Mouse (Mus musculus) layer of hippocampus, postnatal 36 days (tissue): Measurements from ENCODE around the gene Olfr1023. TPM values are rescaled to one million over a fixed set of nuclear protein-coding genes. Genes with fewer than 3 reads are reported as not detected.

Experiments used
- DNase-seq, 2 experiments: peaks; one replicate each; pipeline ENCODE4 v3.0.0; 2022
- total RNA-seq, 2 experiments: library from RNA; stranded (reverse); gene quantifications; 2 replicates each; pipeline ENCODE4 v1.2.3; 2021

Gene Olfr1023
- not detected for total RNA-seq

DNA sequence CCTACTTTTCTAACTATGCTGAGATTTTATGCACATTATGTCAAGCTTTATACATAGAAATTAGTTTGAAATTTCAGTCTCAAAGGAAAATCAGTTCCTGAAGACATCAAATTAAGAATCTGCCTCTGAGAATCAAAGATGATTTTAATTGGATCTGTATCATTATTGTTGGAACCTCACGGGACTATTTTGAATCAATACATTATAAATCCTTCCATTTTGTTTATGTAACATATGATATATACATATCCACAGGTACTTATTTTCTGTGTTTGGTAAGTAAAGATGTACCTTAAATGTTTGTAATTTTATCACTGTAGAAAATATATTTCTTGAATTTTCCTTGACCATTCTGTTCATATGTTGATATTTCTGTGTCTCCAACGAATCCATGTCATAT is at the start of gene Olfr1023:
Gene Olfr1023 (plus strand): TSS at position 301 of the 400 bp plus-strand sequence.
- DNase-seq = no peak

DNA sequence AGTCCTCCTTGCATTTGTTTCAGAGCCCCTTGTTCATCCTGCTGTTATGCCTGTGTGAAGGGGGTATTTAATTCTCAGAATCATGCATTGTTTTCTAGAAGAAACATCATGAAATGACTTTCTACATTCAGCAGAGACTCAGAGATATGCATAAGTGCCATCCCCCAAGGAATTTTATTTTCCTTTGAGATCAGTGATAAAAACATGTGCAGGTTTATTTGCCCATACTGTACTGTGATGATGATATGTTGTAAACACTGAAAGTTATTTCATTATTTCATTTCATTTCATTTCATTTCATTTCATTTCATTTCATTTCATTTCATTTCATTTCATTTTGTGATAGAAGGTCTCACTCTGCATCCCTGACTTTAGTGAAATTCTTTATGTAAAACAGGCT is 40.1 kb upstream of the Olfr1023 start, which contains the start of gene Olfr1019:
Gene Olfr1019 (minus strand): TSS at position 101 of the 400 bp plus-strand sequence.
- DNase-seq = no peak

DNA sequence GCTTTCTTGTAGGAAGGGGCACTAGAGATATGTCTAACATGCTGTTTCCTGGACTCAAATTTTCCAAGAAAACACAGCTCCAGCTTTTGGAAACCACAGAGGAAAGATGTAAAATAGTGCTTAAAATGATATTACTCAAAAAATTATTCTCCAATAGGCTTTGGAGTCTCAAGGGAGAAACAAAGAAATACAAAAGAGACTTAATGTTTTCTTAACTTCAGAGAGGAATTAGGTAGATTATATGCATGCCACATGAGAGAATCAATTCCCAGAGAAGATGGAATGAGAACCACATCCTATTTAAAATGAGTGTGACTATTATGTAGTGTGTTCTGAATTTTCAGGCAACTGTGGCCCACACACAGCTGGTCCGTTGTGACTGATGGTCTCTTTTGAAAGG is 38.7 kb upstream of the Olfr1023 start, which contains the start of gene Olfr1020:
Gene Olfr1020 (plus strand): TSS at position 301 of the 400 bp plus-strand sequence.
- DNase-seq = no peak

DNA sequence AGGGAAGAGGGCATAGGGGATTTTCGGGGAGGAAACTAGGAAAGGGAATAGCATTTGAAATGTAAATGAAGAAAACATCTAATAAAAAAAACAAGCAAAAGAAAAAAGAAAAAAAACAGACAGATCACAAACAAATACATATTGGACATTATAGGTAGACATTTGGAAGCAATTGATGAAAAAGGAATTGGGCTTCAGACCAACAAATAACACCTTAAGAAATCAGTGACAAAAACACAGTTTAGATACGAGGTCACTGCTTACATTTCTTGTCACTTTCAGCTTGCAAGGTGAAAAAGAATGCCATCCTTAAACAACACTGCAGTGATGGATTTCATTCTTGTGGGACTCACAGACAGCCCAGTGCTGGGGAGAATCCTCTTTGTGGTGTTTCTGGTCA is 17.1 kb upstream of the Olfr1023 start, which contains the start of gene Olfr1022:
Gene Olfr1022 (plus strand): TSS at position 301 of the 400 bp plus-strand sequence.
- DNase-seq = no peak

DNA sequence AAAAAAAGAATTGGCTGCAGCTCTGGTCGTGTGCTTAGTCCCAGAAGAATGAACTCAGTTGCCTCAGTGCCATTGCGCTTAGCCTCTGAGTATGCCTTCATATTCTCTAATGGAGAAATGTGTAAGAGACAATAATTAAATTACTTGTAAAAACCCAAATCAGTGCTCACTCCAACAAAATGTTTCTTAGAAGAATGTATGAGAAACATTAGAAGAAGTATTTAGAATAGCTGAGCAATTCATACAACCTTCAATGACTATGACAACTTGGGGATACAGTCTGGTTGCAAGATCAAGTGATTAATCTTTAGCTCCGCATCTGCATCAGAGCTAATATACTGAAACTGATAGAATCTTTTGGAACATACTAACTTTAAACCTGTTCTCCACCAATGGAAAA is 19.5 kb downstream of the Olfr1023 start, which contains the start of gene Olfr1024:
Gene Olfr1024 (minus strand): TSS at position 101 of the 400 bp plus-strand sequence.
- DNase-seq = no peak

DNA sequence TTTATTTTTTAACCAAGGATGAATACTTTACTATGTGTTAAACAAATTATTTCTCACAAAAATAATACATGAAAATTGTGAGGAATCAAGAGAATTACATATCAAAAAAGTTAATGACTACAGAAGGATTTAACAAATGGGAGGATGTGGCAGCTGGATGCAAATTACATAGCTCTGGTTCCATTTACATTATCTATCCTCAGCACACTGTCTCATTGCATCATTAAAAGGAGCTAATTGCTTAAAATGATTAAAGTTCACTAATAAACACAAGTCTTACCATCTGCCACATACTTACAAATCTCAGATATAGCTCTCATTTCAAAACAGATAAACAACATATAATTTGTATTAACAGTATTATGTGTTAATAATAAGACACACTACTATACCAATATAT is 27.8 kb downstream of the Olfr1023 start:
- DNase-seq = no peak

DNA sequence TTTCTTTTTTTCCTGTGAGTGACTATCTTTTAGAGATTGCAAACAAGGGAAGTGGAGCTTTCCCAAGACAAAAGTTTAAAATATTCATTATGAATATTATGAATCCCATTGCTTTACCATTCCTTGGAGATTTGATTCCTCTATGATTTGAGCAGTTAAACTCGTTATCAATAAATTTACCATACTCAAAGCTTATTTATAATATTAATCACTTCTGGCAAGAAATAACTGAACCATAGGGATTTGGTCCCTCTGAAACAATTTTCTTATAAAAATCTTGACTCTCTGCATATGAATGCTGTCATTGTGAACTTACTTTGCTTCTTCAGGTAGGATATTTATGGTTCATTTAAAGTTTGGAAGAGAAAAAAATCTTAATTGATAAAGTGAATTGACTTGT is 29.5 kb downstream of the Olfr1023 start, which contains the start of gene Olfr1025-ps1:
Gene Olfr1025-ps1 (plus strand): TSS at position 301 of the 400 bp plus-strand sequence.
- DNase-seq = no peak

DNA sequence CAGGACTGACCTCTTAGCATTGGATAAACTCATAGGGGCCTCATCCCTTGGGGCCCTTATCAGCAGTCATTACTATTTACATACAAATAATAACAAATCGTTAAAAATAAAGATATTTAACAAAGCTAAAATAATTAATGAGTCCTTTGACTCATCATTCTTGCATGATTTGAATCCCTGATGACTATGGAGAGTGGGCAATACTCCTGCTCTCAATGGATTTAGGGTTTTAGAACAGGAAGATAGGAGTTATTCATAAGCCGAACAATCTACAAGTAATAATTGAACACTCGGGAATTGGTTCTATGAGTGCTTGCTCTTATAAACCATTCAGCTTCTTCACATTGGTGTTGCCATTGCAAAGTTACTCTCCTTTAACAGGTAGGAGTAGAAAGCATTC is 35.8 kb downstream of the Olfr1023 start, which contains the start of gene Olfr1026:
Gene Olfr1026 (plus strand): TSS at position 301 of the 400 bp plus-strand sequence.
- no peak for DNase-seq

Other genes with a start within 250 kb of the Olfr1023 start
- gene Olfr1002, start 234.9 kb upstream of the Olfr1023 start, total RNA-seq = not detected
- gene Olfr154, start 221.2 kb upstream of the Olfr1023 start, total RNA-seq = not detected
- not detected for gene Olfr1006, start 206.9 kb upstream of the Olfr1023 start, total RNA-seq
- gene Olfr1008, start 196.2 kb upstream of the Olfr1023 start, total RNA-seq = not detected
- not detected for gene Olfr1009, start 170.2 kb upstream of the Olfr1023 start, total RNA-seq
- gene Olfr1012, start 122.9 kb upstream of the Olfr1023 start, total RNA-seq = not detected
- gene Olfr1013, start 118.5 kb upstream of the Olfr1023 start, total RNA-seq = not detected
- not detected for gene Olfr1014, start 112.9 kb upstream of the Olfr1023 start, total RNA-seq
- not detected for gene Olfr1015, start 103.6 kb upstream of the Olfr1023 start, total RNA-seq
- gene Olfr1016, start 83.1 kb upstream of the Olfr1023 start, total RNA-seq = not detected
- gene Olfr1018, start 67.2 kb upstream of the Olfr1023 start, total RNA-seq = not detected
- gene Olfr1019, start 40.2 kb upstream of the Olfr1023 start, total RNA-seq = not detected
- gene Olfr1020, start 38.6 kb upstream of the Olfr1023 start, total RNA-seq = not detected
- not detected for gene Olfr1022, start 17.0 kb upstream of the Olfr1023 start, total RNA-seq
- not detected for gene Olfr1024, start 19.4 kb downstream of the Olfr1023 start, total RNA-seq
- gene Olfr1025-ps1, start 29.6 kb downstream of the Olfr1023 start, total RNA-seq = not detected
- gene Olfr1026, start 35.9 kb downstream of the Olfr1023 start, total RNA-seq = not detected
- not detected for gene Olfr1028, start 64.8 kb downstream of the Olfr1023 start, total RNA-seq
- not detected for gene Olfr1029, start 88.3 kb downstream of the Olfr1023 start, total RNA-seq
- gene Olfr1030, start 93.6 kb downstream of the Olfr1023 start, total RNA-seq = not detected
- not detected for gene Olfr1031, start 104.7 kb downstream of the Olfr1023 start, total RNA-seq
- not detected for gene Olfr1032, start 119.9 kb downstream of the Olfr1023 start, total RNA-seq
- gene Olfr1033, start 135.0 kb downstream of the Olfr1023 start, total RNA-seq = not detected
- gene Olfr1034, start 160.2 kb downstream of the Olfr1023 start, total RNA-seq = not detected
- not detected for gene Olfr1036, start 188.4 kb downstream of the Olfr1023 start, total RNA-seq
- not detected for gene Olfr1037, start 201.7 kb downstream of the Olfr1023 start, total RNA-seq